Mouse (Mus musculus): ENCODE results near the gene Gm20388.
A peak's percentile ranks its signal among the peaks of the same experiment; 100 is the strongest.

Gene Gm20388

DNA sequence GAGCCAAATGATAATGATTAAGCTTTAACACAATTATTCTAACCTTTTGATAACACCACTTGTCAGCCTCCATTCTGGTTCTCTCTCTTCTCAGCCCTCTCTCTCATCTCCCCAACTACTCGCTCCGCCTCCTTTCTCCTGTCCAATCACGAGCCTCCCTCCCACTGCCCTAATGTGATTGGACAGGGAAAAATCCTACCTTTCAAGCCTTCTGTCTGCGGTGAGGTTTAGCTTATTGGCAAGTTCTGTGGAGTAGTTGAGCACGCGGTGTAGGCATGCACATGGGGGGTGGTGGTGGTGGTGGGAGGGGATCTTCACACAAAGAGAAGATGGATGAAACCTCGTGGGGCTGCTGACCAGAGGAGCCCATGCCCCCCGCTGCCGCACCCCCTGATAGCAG is 102.3 kb downstream of the Gm20388 start:
- no peak for DNase-seq (ENCODE audit: low read depth)

DNA sequence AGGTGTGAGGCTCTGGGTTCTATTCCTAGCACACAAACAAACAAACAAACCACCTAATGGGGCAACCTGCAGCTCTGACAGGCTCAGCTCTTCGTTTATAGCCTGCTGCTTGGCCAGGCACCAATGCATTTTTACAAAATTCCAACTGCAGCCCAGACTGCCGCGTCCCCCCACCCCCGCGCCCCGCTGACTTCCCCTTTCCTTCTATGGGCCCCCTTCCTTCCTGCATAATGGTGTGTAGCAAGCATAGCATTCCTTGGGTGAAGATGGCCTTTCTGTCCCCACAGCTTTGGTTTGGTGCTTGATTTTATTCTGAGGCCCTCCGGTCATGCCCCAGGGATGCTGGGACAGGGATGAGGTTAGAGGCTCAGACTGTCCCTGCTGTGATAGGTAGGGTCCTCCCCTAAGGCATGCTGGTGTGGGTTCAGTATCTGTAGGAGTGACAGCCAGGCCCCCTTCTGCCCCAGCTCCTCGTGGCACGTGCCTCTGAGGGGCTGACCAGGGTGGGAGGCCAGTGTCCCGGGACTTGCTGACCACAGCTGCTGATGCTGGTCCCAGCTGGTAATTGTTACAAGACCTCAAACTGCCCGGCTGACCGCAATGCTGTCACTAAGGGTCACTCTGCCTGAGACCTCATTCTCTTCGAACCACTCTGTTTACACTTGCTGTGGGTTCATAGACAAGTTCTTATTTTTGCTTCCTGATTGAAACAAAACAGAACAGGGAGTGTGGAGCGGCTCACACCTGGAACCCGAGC is 103.8 kb downstream of the Gm20388 start:
- DNase-seq (ENCODE audit: low read depth), result no peak

DNA sequence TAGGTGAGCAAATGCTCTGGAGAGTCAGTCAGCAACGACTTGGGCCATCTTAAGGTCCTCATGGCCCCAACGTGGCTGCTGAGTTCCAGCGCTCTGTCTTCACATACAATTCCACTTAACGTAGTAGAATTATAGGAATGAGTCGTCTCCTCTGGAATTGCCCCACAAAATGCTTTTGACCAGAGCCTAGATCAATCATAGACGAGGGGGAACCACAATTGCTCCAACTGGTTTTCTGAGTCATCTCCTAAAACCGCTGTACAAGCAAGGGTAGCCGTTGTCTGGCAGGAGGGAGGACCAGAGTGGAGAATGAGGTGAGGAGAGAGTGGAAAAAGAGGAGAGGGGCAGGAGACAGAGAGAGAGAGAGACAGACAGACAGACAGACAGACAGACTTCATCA is 105.3 kb downstream of the Gm20388 start:
- DNase-seq (ENCODE audit: low read depth), result peak; percentile 87

DNA sequence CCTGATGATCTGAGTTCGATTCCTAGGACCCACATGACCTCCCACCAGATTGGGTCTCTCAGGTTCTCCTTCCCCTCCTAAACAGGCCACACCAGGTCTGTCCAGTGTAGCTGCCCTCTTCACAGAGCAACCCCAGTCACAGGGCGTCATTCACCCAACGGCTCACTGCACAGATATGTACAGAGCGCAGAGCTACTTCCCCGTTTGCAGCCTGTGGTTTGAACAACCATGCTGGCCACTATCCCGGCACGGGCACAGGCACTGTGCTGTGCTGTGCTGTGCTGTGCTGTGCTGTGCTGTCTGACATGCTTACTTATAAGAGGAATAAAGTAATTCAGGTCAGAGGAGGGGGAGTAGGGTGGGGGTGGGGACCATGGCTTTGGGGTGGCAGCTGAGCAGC is 105.8 kb downstream of the Gm20388 start:
- peak; percentile 68 for DNase-seq (ENCODE audit: low read depth)

DNA sequence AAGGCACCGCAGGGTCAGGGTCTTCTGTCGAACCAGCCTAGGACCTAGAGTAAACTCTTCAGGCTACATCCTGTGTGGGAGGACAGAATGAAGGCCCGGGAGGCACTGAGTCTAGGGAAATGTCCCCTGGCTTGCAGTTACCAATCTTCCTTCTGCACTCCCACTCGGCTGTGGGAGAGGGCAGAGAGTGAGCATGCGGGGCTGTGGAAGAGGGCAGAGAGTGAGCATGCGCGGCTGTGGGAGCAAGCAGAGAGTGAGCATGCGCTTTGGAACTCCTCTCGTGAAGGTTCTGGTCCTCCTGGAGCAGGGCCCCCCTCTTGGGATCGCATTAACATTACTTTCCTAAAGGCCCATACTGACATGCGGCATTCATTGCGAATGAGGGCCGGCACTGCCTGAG is 106.7 kb downstream of the Gm20388 start:
- DNase-seq (ENCODE audit: low read depth), result no peak

DNA sequence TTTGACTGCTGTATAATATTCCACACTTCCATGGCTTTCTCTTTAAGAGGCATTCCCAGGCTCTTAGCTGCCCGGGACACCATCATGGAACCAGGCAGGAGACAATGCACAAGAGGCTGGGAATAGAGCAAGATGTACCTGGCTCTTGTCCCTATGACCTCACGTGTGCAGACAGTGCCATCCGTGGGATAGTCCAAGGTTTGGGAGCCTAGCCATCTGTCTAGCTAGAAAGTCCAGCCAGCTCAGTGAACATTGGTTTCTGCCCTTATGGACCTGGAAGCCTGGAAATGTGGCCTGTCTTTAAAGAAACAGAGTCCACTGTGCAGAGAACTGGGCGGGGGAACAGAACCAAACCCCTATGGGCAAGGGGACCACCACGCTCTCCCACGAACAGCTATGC is 107.1 kb downstream of the Gm20388 start:
- no peak for DNase-seq (ENCODE audit: low read depth)

DNA sequence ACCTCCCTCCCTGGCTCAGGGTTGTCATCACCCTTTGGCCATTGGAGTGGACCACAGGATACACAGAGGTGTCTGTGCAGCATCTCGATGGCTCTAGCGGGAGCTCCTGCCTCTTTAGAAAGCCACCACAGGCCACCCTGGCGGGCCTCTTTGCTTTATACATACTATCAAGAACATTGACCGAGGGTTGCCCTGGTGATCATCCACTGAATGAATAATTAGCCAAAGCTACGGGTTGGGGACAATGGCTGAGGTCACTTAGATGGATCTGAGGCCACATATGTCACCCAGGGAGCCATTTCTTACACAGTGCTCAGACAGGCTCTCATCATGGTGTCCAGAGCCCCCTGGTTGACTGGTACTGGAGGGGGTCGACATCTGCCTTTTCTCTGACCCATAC is 107.7 kb downstream of the Gm20388 start:
- no peak for DNase-seq (ENCODE audit: low read depth)

DNA sequence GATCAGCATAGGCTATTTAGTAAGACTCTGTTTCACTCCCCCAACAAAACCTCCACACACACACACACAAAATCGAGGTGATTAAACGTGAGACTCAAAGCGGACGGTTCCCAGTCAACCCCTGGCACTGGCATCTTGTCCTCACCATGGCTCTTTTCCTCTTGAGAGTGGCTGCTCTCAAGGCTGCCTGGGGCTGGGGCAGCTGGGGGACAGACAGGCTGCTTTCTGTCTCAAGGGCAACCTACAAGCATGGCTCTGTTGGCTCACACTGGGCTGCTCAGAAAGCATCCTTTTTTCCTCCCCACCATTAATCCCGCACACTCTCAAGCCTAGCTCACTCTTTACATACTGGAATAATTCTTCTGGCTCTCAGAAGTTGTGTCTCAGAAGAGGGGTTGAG is 108.7 kb downstream of the Gm20388 start:
- no peak for DNase-seq (ENCODE audit: low read depth)

DNA sequence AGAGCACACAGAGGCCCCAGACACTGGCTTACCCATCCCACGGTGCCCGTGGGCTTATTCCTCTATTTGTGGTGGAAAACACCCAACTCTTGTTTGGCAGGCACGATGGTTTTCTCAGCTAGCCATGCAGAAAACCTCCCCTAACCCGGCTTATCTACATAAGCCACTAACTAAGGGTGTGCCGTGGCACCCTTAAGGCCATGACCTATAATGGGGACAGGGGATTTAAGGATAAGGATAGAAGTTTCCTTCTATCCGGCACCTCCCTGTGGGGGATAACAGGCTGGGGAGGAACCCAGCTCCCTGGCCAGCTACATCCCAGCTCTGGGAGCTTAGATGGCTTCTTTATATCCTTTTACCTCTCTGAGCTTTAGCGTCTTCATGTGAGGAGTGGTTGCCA is 109.7 kb downstream of the Gm20388 start:
- no peak for DNase-seq (ENCODE audit: low read depth)

DNA sequence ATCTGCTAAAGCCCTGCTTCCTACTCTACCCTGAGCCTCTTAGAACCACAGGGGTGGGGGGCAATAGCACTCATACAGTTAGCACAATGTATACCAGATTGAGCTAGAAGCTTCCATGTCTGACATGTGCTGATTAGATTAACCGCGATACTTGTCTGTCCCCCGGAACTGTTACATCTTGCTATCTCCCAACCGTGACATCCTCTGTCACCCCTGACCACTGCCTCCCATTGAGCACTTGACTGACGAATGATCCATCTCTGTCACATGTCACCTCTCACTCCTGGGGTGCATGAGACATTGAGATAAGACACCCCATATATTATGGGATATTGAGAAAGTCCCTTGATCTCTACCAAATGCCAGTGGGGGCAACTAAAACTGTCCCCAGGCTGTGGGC is 115.6 kb downstream of the Gm20388 start:
- DNase-seq (ENCODE audit: low read depth), result no peak

DNA sequence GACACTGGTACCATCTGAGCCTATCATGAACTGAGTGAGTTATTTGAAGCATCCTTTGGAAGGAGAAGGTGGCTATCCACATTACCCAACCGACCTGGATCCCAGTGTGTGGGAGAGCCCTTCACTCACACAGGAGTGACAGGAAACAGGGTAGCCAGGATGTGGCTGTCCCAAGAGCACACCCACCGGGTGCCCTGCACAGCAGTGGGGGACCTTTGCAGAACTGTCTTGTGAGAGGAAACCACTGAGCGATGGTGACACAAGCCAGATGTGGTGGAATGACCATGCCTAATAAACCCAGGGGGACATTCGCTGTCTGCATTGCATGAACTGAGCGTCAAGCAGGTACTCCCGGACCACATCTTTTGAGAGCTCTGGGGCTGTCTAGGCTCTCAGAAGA is 116.3 kb downstream of the Gm20388 start:
- no peak for DNase-seq (ENCODE audit: low read depth)

DNA sequence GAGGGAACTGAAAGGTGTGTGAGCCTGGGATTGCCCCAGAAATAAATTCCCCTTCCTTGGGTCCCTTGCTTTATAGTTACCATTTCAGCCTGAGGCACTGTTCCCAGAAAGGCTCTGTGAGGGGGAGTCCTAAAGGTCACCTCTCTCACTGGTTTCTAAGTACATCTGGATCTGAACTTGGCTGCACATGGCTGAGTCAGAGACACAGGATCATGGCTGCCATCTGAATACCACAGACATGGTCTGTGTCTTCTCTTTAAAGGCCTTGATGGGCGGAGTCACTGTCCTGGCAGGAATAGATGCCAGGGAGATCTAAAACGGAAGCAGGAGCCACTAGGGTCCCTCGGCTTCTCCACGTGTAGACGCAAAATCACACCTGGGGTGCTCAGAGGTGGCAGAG is 119.8 kb downstream of the Gm20388 start:
- DNase-seq (ENCODE audit: low read depth), result peak; percentile 41

DNA sequence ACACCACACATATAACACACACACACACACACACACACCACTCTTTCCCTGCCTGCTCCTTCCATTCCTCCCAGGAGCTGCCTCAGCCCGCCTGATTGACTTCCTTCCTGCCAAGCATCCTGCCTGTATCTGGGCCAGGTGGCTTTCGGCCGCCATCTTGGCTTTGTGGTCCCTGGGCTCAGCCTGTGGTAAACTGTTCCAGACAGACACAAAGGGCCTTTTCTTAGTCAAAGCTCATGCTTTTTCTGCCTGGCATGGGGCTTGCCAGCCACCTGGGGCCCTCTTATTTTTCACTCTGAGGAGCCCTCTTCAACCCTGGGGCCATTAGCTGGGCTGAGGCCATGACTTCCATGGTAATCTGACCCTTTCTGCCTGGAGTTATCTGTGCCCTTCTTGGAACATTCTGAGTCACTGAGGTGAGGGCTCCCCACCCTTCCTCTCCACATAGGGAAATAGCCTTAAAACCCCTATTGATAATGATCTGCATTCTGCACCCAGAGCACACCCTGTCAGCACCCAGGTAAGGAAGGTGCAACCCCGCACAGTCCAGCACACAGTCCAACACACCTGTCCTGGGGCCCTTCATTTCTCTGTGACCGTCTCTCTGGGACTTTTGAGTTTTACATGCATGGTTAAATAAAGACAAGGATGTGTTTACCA is 122.0 kb downstream of the Gm20388 start:
- no peak for DNase-seq (ENCODE audit: low read depth)

DNA sequence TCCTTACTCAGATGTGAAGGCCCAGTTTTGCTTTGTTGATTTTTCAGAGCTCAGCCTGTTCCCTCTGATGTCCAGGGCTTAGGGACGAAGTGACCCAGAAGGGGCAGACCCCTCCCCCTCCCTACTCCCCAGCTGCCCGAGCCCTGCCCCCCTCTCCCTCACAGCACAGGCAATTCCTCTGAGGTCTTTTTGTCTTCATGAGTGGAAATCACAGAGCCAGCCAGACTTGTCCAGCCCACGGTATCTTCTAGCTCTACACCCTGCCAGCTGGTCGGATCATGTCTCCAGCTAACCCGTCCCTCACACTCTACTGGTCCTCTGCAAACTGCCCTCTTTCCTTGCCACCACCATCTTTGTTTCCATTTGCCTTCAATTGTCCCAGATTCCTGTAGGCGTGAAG is 123.8 kb downstream of the Gm20388 start:
- no peak for DNase-seq (ENCODE audit: low read depth)

DNA sequence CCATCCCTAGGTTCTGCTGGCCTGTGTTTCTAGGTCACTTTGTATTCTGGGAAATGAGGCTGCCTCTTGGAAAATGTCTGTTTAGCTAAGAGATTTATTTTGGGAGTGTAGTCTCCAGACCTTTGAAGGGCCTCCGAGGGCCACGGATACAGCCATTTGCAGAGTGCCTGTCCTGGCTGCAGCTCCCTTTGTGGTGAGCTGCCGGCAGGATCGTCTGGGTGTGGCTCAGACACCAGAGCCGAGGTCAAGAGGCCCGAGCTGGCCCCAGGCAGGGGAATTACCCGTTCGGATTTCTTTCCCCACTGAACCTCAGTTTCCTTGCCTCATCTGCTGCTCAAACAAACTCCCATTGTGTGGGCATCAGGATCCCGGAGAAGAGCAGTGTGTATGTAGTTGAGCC is 125.5 kb downstream of the Gm20388 start:
- peak; percentile 36 for DNase-seq (ENCODE audit: low read depth)

DNA sequence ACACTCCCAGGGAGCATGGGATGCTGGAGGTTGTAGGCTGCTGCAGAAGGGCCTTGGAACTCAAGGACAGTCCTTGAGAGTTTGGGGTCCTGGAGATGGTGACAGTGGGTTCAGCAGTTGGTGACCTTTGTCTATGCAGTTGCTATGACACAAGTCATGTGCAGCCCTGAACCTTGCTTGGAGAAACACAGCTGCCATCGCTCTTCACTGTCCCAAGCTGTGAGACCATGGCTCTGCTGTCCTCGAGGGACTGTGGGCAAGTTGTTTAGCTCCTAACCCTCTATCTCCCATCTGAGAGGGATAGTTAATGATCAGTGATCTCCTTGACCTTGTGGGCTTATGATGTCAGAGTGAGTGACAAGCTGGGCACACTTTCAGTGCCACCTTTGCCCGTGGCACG is 125.9 kb downstream of the Gm20388 start:
- no peak for DNase-seq (ENCODE audit: low read depth)

DNA sequence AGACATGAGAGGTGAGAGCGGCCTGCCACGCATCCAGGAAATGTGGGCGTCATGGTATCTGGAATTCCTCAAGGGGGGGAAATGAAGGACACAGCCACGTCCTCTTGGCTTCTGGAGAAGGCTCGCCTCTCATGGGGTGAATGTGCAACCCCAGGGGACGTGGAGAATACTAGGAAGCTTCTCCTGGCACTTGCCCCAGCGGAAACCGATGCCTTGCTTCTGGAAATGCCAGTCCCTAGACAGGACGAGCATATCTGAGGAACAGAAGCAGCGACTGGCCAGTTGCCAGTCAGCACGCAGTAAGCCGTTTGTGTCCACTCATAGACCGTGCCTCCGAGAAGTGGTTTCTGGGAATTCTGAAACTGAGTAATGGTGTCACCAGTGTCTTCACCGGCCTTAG is 126.6 kb downstream of the Gm20388 start:
- no peak for DNase-seq (ENCODE audit: low read depth)

DNA sequence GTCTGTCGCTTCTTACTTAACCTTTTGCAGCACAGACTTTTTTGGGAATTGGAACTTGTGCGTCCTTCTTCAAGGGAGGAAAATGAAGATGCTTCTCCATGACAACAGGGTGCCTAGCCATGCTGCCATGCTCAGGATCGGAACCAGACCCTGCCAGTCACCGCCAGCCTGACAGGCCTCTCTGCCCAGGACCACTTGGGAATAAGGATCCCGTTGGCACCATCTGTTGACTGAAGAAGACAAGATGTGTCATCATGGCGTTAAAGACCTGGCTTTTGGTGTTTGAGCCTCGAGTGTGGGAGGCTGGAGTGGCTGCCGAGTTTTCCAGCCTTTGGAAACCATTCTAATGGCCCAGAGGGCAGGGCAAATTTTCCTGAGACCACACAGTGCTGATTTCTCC is 127.0 kb downstream of the Gm20388 start:
- DNase-seq (ENCODE audit: low read depth), result no peak

DNA sequence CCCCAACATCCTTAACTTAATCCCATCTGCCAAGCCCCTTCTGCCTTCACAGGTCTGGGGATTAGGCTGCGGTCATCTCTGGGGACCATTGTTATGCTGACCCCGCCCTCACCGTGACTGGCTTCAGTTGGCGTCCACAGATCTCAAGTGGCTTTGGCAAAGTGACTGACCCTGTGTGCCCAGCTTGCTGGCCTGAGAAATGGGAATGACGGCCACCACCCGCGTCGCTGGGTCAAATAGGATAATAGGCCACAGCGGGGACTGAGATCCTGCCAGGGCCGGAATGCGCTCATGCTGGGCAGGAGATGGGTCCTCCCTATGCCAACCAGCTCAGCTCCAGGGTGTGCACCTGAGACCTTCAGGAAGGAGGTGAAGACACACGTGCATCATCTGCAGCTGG is 128.1 kb downstream of the Gm20388 start:
- no peak for DNase-seq (ENCODE audit: low read depth)

DNA sequence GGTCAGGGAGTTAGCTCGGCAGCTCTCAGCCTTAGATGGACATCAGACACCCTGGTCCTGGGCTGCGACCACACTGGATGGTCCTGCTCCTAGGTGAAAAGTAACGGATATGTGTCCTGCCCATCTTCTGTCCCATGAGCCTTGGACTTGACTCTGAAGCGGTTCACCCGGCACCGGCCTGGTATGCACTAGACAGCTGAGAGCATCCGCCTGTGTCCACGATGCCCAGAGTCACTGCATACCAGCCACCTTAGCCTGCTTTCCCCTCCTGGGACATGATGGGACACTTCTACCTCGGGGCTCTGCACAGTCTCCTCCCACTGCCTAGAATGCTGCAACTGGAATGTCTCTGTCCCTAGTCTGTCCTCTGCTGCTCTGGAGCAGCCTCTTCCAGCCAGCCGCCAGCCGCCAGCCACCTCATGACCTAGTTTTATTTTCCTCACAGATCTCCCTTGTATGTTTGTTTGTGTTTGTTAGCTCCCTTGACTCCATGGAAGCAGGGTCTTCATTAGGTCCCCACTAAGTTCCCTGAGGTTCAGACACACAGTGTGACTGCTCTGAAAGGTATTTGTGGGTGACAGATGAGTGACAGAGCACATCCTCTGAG is 128.8 kb downstream of the Gm20388 start:
- no peak for DNase-seq (ENCODE audit: low read depth)

DNA sequence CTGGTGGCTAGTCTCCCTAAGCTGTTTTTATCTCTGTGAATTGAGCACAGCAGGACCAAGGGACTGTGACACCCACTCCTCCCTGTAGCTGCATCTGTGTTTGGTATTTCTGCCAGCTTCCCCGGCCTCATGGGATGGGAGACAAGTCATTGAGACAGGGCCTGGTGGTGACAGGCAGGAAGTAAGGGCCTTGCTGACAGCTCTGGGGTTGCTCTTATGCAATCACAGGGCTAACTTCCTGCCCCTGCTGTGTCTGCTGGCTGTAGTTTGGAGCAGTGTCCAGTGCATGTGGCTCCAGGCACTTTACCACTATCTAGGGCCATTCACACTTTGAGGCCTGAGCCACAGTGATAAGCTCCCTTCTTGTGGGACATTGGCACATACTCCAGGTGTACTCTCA is 130.2 kb downstream of the Gm20388 start:
- no peak for DNase-seq (ENCODE audit: low read depth)

DNA sequence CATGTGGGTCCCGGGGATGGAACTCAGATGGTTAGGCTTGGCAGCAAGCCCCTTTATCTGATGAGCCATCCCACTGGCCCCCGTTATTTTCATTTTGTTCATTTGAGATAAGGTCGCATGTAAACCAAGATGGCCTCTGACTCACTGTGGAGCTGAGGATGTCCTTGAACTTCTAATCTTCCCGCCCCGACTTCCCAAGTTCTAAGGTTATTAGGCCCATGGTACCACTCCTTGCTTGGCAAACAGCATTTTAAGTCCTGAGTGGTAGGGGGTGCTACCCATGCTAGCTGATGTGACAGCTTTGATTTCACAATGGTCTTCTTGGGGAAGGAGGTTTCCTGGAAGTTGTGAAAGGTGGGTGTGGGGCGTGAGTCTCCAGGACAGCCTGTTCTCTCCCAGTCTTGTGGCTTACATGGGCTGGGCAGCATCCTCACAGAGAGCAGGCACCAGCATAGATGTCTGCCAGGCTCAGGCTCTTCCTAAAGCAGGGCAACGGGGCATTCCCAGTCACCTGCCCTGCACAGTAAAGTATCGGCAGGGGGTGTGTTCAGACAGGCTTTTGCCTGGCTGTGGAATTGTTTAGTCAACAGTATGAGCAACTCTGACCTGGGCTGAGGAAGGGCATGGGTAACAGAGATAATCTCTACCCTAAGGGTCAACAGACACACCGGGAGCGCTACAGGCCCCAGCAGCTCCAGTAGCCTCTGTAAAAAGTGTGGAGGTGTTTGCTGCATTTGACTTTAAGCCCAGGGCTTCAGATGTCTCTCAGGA is 132.1 kb downstream of the Gm20388 start:
- peak; percentile 29 for DNase-seq (ENCODE audit: low read depth)

DNA sequence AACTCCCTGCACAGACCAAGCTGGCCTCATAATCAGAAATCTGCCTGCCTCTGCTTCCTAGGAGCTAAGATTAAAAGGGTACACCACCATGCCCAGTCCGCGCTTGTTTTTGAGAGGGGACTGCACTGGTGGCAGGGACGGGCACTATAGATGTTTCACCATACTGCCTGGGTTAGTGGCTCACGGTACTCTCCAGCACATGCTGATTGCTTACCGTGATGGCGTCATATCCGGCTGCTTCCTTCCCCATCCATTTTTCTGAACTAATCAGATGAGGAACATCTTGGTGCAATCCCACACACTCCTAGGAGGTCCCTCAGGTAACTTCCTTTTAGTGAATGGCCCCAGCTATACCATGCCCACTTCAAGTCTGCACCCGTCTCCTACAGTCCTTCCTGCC is 134.3 kb downstream of the Gm20388 start:
- DNase-seq (ENCODE audit: low read depth), result no peak

Measured in NIH3T3 (cell line).